Mouse (Mus musculus) heart, adult 10 weeks (tissue): Measurements from ENCODE around the gene Pmis2. TPM values are rescaled to one million over a fixed set of nuclear protein-coding genes. Genes with fewer than 3 reads are reported as not detected.

Experiments used
- polyA plus RNA-seq: library from polyadenylated mRNA; stranded (reverse); fragments of 350-450 nt; fragmentation: Illumina TruSeq; extraction: RNeasy Lipid Tissue Mini Kit (QIAGEN cat#74804); gene quantifications from one replicate; pipeline ENCODE4 v1.2.3, GENCODE M21; 2014; ENCODE audit warnings: low read depth, low replicate concordance

Gene Pmis2
- not detected for polyA plus RNA-seq

GRCm38 (mm10) chr7:30671480-30671879, at the start of gene Pmis2:
Gene Pmis2, minus strand, starts transcription at chr7:30671605.

GRCm38 (mm10) chr7:30711942-30712341, 40.5 kb upstream of the Pmis2 start, which contains the start of gene Atp4a:
Gene Atp4a, plus strand, starts transcription at chr7:30712209.

GRCm38 (mm10) chr7:30698589-30698988, 27.2 kb upstream of the Pmis2 start, which contains the start of gene 2200002J24Rik:
Gene 2200002J24Rik, plus strand, starts transcription at chr7:30698926.

GRCm38 (mm10) chr7:30664529-30665200, 6.7 kb downstream of the Pmis2 start, which contains the start of gene Haus5:
Gene Haus5, minus strand, starts transcription at chr7:30664994.

GRCm38 (mm10) chr7:30649591-30650540, 21.5 kb downstream of the Pmis2 start, which contains the start of gene Rbm42:
Gene Rbm42, minus strand, starts transcription at chr7:30650317.

DNA sequence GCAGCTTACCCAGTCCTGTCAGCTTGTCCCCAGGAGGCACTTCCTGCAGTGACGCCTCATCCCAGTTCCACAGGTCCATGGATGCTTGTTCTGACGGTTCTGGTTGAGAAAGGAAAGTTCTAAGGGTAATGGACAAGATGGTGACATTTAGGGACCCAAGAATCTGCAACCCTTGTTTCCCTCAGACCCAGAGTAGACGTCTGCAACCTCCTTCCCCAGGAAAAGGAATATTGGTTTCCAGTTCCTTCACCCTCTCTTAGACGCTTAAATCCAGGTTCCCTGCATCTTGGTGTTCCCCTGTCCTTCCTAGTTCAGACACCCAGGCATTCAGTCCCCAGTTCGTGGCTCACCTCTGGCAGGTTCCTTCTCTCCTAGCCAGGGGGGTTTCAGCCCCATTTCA, 35.7 kb downstream of the Pmis2 start, which contains the start of gene Etv2:
Etv2 (minus strand) TSS at position 101 of the 400 bp plus-strand sequence.

DNA sequence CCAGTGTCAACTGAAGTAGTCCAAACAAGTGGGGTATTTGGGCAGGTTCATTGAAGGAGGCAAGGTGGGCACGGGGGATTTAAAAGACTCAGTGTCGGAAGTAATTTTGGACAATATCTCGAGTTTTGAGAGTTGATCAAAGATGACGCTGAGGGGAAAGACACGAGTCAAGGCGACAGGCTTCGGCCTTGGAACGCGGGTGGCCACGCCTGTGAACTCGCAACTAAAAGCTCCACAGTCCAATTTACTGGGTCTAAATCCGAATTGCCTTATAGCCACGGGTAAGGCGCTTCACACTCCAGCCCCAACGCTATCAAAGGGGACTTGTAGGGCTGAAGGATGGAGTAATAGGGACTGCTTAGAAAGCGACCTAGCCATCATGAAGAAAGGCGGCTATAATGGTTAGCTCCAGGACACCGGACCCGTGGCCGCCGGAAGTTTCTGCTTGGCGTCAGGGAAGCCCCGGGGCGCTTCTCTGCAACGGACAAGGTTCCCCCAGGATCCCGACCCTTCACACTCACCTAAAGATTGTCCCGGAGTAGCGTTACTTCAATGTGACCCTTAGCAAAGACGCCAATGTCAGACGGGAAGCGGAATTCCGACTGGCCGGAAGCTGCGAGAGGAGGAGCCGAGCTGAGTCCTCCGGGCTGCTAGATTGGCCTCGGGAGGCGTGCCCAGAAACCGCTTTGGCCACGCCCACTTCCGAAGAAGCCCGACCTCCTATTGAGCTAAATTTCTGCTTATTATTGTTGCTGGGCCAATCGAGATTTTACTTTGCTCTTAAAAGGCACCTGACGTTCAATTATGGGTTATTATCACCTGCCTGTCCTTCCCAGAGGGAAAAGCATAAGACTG, 45.6 kb downstream of the Pmis2 start, which contains the start of gene Cox6b1:
Cox6b1 (minus strand) TSS at position 622 of the 855 bp plus-strand sequence.

Other genes with a start within 250 kb of the Pmis2 start
- gene Nfkbid, start 249.9 kb downstream of the Pmis2 start, polyA plus RNA-seq = 0.50 TPM
- 3.1 TPM for gene Aplp1, start 226.1 kb downstream of the Pmis2 start, polyA plus RNA-seq
- not detected for gene Kirrel2, start 213.9 kb downstream of the Pmis2 start, polyA plus RNA-seq
- not detected for gene Nphs1, start 213.3 kb downstream of the Pmis2 start, polyA plus RNA-seq
- not detected for gene Prodh2, start 178.0 kb downstream of the Pmis2 start, polyA plus RNA-seq
- gene Arhgap33, start 136.5 kb downstream of the Pmis2 start, polyA plus RNA-seq = 1.1 TPM
- 945 TPM for gene Hspb6, start 119.4 kb downstream of the Pmis2 start, polyA plus RNA-seq
- 3.8 TPM for gene Proser3, start 119.3 kb downstream of the Pmis2 start, polyA plus RNA-seq
- gene Lin37, start 111.8 kb downstream of the Pmis2 start, polyA plus RNA-seq = 17.8 TPM
- 64.0 TPM for gene U2af1l4, start 108.3 kb downstream of the Pmis2 start, polyA plus RNA-seq
- gene Gm49396, start 108.3 kb downstream of the Pmis2 start, polyA plus RNA-seq = 8.0 TPM
- 106 TPM for gene Psenen, start 108.0 kb downstream of the Pmis2 start, polyA plus RNA-seq
- gene Igflr1, start 106.2 kb downstream of the Pmis2 start, polyA plus RNA-seq = not detected
- gene Kmt2b, start 82.9 kb downstream of the Pmis2 start, polyA plus RNA-seq = 16.4 TPM
- gene Zbtb32, start 72.7 kb downstream of the Pmis2 start, polyA plus RNA-seq = not detected
- 0.31 TPM for gene Upk1a, start 58.8 kb downstream of the Pmis2 start, polyA plus RNA-seq
- gene Cox6b1, start 45.5 kb downstream of the Pmis2 start, polyA plus RNA-seq = 3,676 TPM
- gene Etv2, start 35.8 kb downstream of the Pmis2 start, polyA plus RNA-seq = not detected
- gene Rbm42, start 21.3 kb downstream of the Pmis2 start, polyA plus RNA-seq = 37.8 TPM
- gene Haus5, start 6.6 kb downstream of the Pmis2 start, polyA plus RNA-seq = 7.5 TPM
- gene 2200002J24Rik, start 27.3 kb upstream of the Pmis2 start, polyA plus RNA-seq = not detected
- not detected for gene Atp4a, start 40.6 kb upstream of the Pmis2 start, polyA plus RNA-seq
- 168 TPM for gene Tmem147, start 57.9 kb upstream of the Pmis2 start, polyA plus RNA-seq
- gene Gapdhs, start 72.1 kb upstream of the Pmis2 start, polyA plus RNA-seq = not detected
- 3.5 TPM for gene Sbsn, start 79.9 kb upstream of the Pmis2 start, polyA plus RNA-seq
- gene Dmkn, start 92.2 kb upstream of the Pmis2 start, polyA plus RNA-seq = 3.5 TPM
- gene Krtdap, start 116.3 kb upstream of the Pmis2 start, polyA plus RNA-seq = not detected
- gene Ffar2, start 152.2 kb upstream of the Pmis2 start, polyA plus RNA-seq = not detected
- gene Ffar3, start 184.6 kb upstream of the Pmis2 start, polyA plus RNA-seq = not detected
- not detected for gene Ffar1, start 190.0 kb upstream of the Pmis2 start, polyA plus RNA-seq
- 0.76 TPM for gene Cd22, start 208.7 kb upstream of the Pmis2 start, polyA plus RNA-seq
- gene Mag, start 243.3 kb upstream of the Pmis2 start, polyA plus RNA-seq = 0.18 TPM